Mouse (Mus musculus) retina, embryonic 14.5 days (tissue): ENCODE measurements around the gene Cited1.

Source experiments
- DNase-seq: peaks from one replicate; pipeline ENCODE4 v3.0.0-alpha.2; 2015; ENCODE audit warnings: low spot score

Gene Cited1

GRCm38 (mm10) chrX:102251937-102252860 lies at the start of gene Cited1:
Gene Cited1 (minus strand): TSS chrX:102252181.
- DNase-seq, result peak; percentile 78

GRCm38 (mm10) chrX:102284889-102285288 lies 32.9 kb upstream of the Cited1 start:
- no peak for DNase-seq

GRCm38 (mm10) chrX:102262620-102263345 lies 10.8 kb upstream of the Cited1 start:
- DNase-seq, result no peak

GRCm38 (mm10) chrX:102259772-102260171 lies 7.8 kb upstream of the Cited1 start:
- no peak for DNase-seq

GRCm38 (mm10) chrX:102253892-102254291 lies 1.9 kb upstream of the Cited1 start:
- peak; percentile 63 for DNase-seq

- DNase-seq, result peak; percentile 22
These were observed 602 bp downstream of the Cited1 start for GRCm38 (mm10) chrX:102251221-102251936.

- DNase-seq, result no peak
These were observed 1.1 kb downstream of the Cited1 start for GRCm38 (mm10) chrX:102250891-102251170.

GRCm38 (mm10) chrX:102250150-102250890 lies 1.7 kb downstream of the Cited1 start:
- DNase-seq, result peak; percentile 31

- DNase-seq, result no peak
These were observed 7.6 kb downstream of the Cited1 start for GRCm38 (mm10) chrX:102244334-102244733.

- peak; percentile 67 for DNase-seq
These were observed 32.9 kb downstream of the Cited1 start for GRCm38 (mm10) chrX:102219126-102219525.

- DNase-seq, result peak; percentile 51
These were observed 36.6 kb downstream of the Cited1 start for GRCm38 (mm10) chrX:102215356-102215755.
